Mouse (Mus musculus) CH12.LX (cell line): ENCODE results near the gene Klhdc4. TPM values are rescaled to one million over a fixed set of nuclear protein-coding genes. Genes with fewer than 3 reads are reported as not detected.

ENCODE experiments used
- DNase-seq: peaks from one replicate; pipeline ENCODE4 v3.0.0-alpha.2; 2013; ENCODE audit errors: extremely low read depth
- H3K27ac ChIP-seq: 2 replicates; pipeline ENCODE4 v1.5.1; 2012; ENCODE audit warnings: low read depth, mild to moderate bottlenecking, control low read depth, moderate library complexity; ENCODE audit not compliant: insufficient read depth
- H3K27me3 ChIP-seq: replicated peaks from 2 replicates; pipeline ENCODE3; 2012; ENCODE audit warnings: inconsistent platforms
- H3K36me3 ChIP-seq, 2 experiments: replicated peaks in 1 of 2; 2 replicates each; pipeline versions ENCODE3 to v1.6.1; 2012; ENCODE audit warnings: inconsistent platforms in 1 of 2, low read length in 1 of 2, mild to moderate bottlenecking in 1 of 2, mixed read lengths in 1 of 2, moderate library complexity in 1 of 2; ENCODE audit not compliant: control insufficient read depth in 1 of 2, insufficient read depth in 1 of 2
- H3K4me1 ChIP-seq, 2 experiments: 2 replicates each; pipeline ENCODE4 v1.6.1; 2012; ENCODE audit warnings: inconsistent platforms in 1 of 2, moderate library complexity in 1 of 2; ENCODE audit not compliant: insufficient read depth in 2 of 2, control insufficient read depth in 1 of 2
- H3K4me2 ChIP-seq: 2 replicates; pipeline ENCODE4 v1.6.1; 2012; ENCODE audit warnings: low read depth, mild to moderate bottlenecking, control low read depth; ENCODE audit not compliant: poor library complexity, insufficient read depth, severe bottlenecking
- H3K4me3 ChIP-seq, 3 experiments: fragments of 150-350 bp in 1 of 3; sonication (generic) in 1 of 3; replicated peaks in 1 of 3; 2 replicates each; pipeline versions ENCODE3 to v1.5.1; 2011 to 2012; ENCODE audit warnings: low read depth in 2 of 3, low read length in 2 of 3, mild to moderate bottlenecking in 2 of 3, moderate library complexity in 2 of 3, control low read depth in 1 of 3, improper control_type of control experiment in 1 of 3, inconsistent platforms in 1 of 3, mixed read lengths in 1 of 3; ENCODE audit not compliant: poor library complexity in 1 of 3
- H3K79me2 ChIP-seq: replicated peaks from 2 replicates; pipeline ENCODE4 v1.6.1; 2012; ENCODE audit warnings: mild to moderate bottlenecking, moderate library complexity; ENCODE audit not compliant: control insufficient read depth, poor library complexity, insufficient read depth, severe bottlenecking; ENCODE audit errors: extremely low read depth
- H3K9ac ChIP-seq: 2 replicates; pipeline ENCODE4 v1.6.1; 2012; ENCODE audit warnings: low read depth, mild to moderate bottlenecking, control low read depth, moderate library complexity; ENCODE audit not compliant: insufficient read depth
- H3K9me3 ChIP-seq: replicated peaks from 2 replicates; pipeline ENCODE3; 2012; ENCODE audit warnings: low read length, inconsistent platforms, mixed read lengths
- BHLHE40 ChIP-seq: IDR thresholded peaks from 2 replicates; pipeline ENCODE4 v1.6.1; 2011; ENCODE audit warnings: mild to moderate bottlenecking, low read depth, low read length, improper control_type of control experiment
- CHD1 ChIP-seq: IDR thresholded peaks from 2 replicates; pipeline ENCODE4 v1.6.1; 2012; ENCODE audit warnings: low read depth, low read length, improper control_type of control experiment, inconsistent platforms
- CHD2 ChIP-seq: IDR thresholded peaks from 2 replicates; pipeline ENCODE4 v1.6.1; 2011; ENCODE audit warnings: low read length, improper control_type of control experiment
- CTCF ChIP-seq, 2 experiments: IDR thresholded peaks in 1 of 2; conservative IDR thresholded peaks in 1 of 2; 2 replicates each; pipeline ENCODE4 v1.5.1; 2011 to 2012; ENCODE audit warnings: low read depth in 2 of 2, low read length in 2 of 2, improper control_type of control experiment in 1 of 2, inconsistent platforms in 1 of 2, mild to moderate bottlenecking in 1 of 2, moderate library complexity in 1 of 2
- E2F4 ChIP-seq: IDR thresholded peaks from 2 replicates; pipeline ENCODE4 v1.6.1; 2011; ENCODE audit warnings: low read depth, low read length, improper control_type of control experiment; ENCODE audit not compliant: insufficient replicate concordance
- ELF1 ChIP-seq: IDR thresholded peaks from 2 replicates; pipeline ENCODE4 v1.6.1; 2014; ENCODE audit warnings: low read depth, mild to moderate bottlenecking, inconsistent platforms, low read length, improper control_type of control experiment
- EP300 ChIP-seq: IDR thresholded peaks from 2 replicates; pipeline ENCODE4 v1.6.1; 2011; ENCODE audit warnings: low read length, improper control_type of control experiment
- ETS1 ChIP-seq: conservative IDR thresholded peaks from 2 replicates; pipeline ENCODE4 v1.6.1; 2012; ENCODE audit warnings: low read depth, mild to moderate bottlenecking, inconsistent platforms, low read length, improper control_type of control experiment, moderate library complexity
- IRF4 ChIP-seq: IDR thresholded peaks from 2 replicates; pipeline ENCODE4 v1.6.1; 2014; ENCODE audit warnings: low read depth, mild to moderate bottlenecking, inconsistent platforms, low read length, improper control_type of control experiment
- JUN ChIP-seq: IDR thresholded peaks from 2 replicates; pipeline ENCODE4 v1.6.1; 2011; ENCODE audit warnings: low read depth, mild to moderate bottlenecking, low read length, improper control_type of control experiment, moderate library complexity; ENCODE audit not compliant: insufficient read depth
- KAT2A ChIP-seq: IDR thresholded peaks from 2 replicates; pipeline ENCODE4 v1.6.1; 2012; ENCODE audit warnings: low read length, improper control_type of control experiment, inconsistent platforms; ENCODE audit not compliant: insufficient replicate concordance
- MAFK ChIP-seq: IDR thresholded peaks from 2 replicates; pipeline ENCODE4 v1.6.1; 2011; ENCODE audit warnings: low read length, improper control_type of control experiment; ENCODE audit not compliant: insufficient replicate concordance
- MAX ChIP-seq: IDR thresholded peaks from 2 replicates; pipeline ENCODE4 v1.6.1; 2011; ENCODE audit warnings: low read length, improper control_type of control experiment
- MAZ ChIP-seq: IDR thresholded peaks from 2 replicates; pipeline ENCODE4 v1.6.1; 2012; ENCODE audit warnings: low read depth, mild to moderate bottlenecking, inconsistent platforms, low read length, improper control_type of control experiment, moderate library complexity
- MYC ChIP-seq: IDR thresholded peaks from 2 replicates; pipeline ENCODE4 v1.6.1; 2011; ENCODE audit warnings: low read depth, mild to moderate bottlenecking, improper control_type of control experiment, low read length
- NELFE ChIP-seq: IDR thresholded peaks from 2 replicates; pipeline ENCODE4 v1.6.1; 2011; ENCODE audit warnings: low read depth, low read length, improper control_type of control experiment
- NRF1 ChIP-seq: IDR thresholded peaks from 2 replicates; pipeline ENCODE4 v1.6.1; 2014; ENCODE audit warnings: low read depth, mild to moderate bottlenecking, inconsistent platforms, low read length, improper control_type of control experiment, moderate library complexity
- POLR2A ChIP-seq: IDR thresholded peaks from 2 replicates; pipeline ENCODE4 v1.6.1; 2011; ENCODE audit warnings: low read depth, mild to moderate bottlenecking, improper control_type of control experiment, low read length
- POLR2AphosphoS2 ChIP-seq: IDR thresholded peaks from 2 replicates; pipeline ENCODE4 v1.6.1; 2011; ENCODE audit warnings: low read depth, low read length, improper control_type of control experiment
- RAD21 ChIP-seq: IDR thresholded peaks from 2 replicates; pipeline ENCODE4 v1.6.1; 2011; ENCODE audit warnings: low read depth, mild to moderate bottlenecking, low read length, improper control_type of control experiment, moderate library complexity
- RCOR1 ChIP-seq: conservative IDR thresholded peaks from 2 replicates; pipeline ENCODE4 v1.6.1; 2012; ENCODE audit warnings: low read depth, mild to moderate bottlenecking, inconsistent platforms, low read length, improper control_type of control experiment
- SIN3A ChIP-seq: IDR thresholded peaks from 2 replicates; pipeline ENCODE4 v1.6.1; 2012; ENCODE audit warnings: low read length, improper control_type of control experiment, inconsistent platforms
- SMC3 ChIP-seq: IDR thresholded peaks from 2 replicates; pipeline ENCODE4 v1.6.1; 2011; ENCODE audit warnings: low read depth, low read length, improper control_type of control experiment
- TBP ChIP-seq: conservative IDR thresholded peaks from 2 replicates; pipeline ENCODE4 v1.6.1; 2011; ENCODE audit warnings: low read depth, low read length, improper control_type of control experiment
- TCF12 ChIP-seq: IDR thresholded peaks from 2 replicates; pipeline ENCODE4 v1.6.1; 2014; ENCODE audit warnings: low read depth, mild to moderate bottlenecking, inconsistent platforms, low read length, improper control_type of control experiment
- UBTF ChIP-seq: IDR thresholded peaks from 2 replicates; pipeline ENCODE4 v1.6.1; 2012; ENCODE audit warnings: low read depth, mild to moderate bottlenecking, inconsistent platforms, low read length, improper control_type of control experiment, moderate library complexity
- USF1 ChIP-seq: IDR thresholded peaks from 2 replicates; pipeline ENCODE4 v1.6.1; 2014; ENCODE audit warnings: low read depth, mild to moderate bottlenecking, inconsistent platforms, low read length, improper control_type of control experiment
- USF2 ChIP-seq: conservative IDR thresholded peaks from 2 replicates; pipeline ENCODE4 v1.6.1; 2011; ENCODE audit warnings: low read depth, low read length, improper control_type of control experiment
- ZC3H11A ChIP-seq: IDR thresholded peaks from 2 replicates; pipeline ENCODE4 v1.6.1; 2012; ENCODE audit warnings: low read depth, mild to moderate bottlenecking, inconsistent platforms, low read length, improper control_type of control experiment
- ZKSCAN1 ChIP-seq: IDR thresholded peaks from 2 replicates; pipeline ENCODE4 v1.6.1; 2012; ENCODE audit warnings: low read depth, inconsistent platforms, low read length, improper control_type of control experiment, borderline replicate concordance
- ZNF384 ChIP-seq: IDR thresholded peaks from 2 replicates; pipeline ENCODE4 v1.6.1; 2012; ENCODE audit warnings: low read depth, low read length, improper control_type of control experiment, inconsistent platforms
- dilution Hi-C: fragments of 300-500 bp; cut with MboI; formaldehyde crosslinking; loops from 2 replicates; pipeline ENCODE4 v1.14.3; 2020; ENCODE audit warnings: low sequenced_read_pairs; ENCODE audit not compliant: extremely low pct_unique_long_range_greater_than_20kb, extremely low pct_ligation_motif_present
- in situ Hi-C: fragments of 300-500 bp; cut with MboI; formaldehyde crosslinking; loops from 3 replicates; pipeline ENCODE4 v1.14.3; 2019; ENCODE audit warnings: low sequenced_read_pairs, low pct_ligation_motif_present, low pct_unique_long_range_greater_than_20kb, mixed read lengths
- polyA plus RNA-seq: library from polyadenylated mRNA; unstranded; fragments of >175 nt; gene quantifications from 2 replicates; pipeline ENCODE4 v1.2.1, GENCODE M21; 2012; ENCODE audit warnings: low read depth; ENCODE audit not compliant: insufficient read length
- total RNA-seq, 2 experiments: library from RNA; depleted of rRNA; stranded (reverse); fragments of 300-350 nt in 1 of 2; fragments of >200 nt in 1 of 2; gene quantifications; 2 replicates each; pipeline ENCODE4 v1.2.3; 2012 to 2014

Klhdc4 gene
- total and polyA plus RNA-seq, 3 experiments = 35.5 to 54.3 (median 51.5) TPM

- no peak overlapping the region for H3K4me3 ChIP-seq
- TF ChIP-seq E2F4 (no peak), JUN (no peak), TBP (no peak), EP300 (no peak), CTCF (conservative IDR thresholded peaks at IDR 0.05 in 1 of 2, IDR thresholded peaks at IDR 0.05 in 1 of 2; ENCODE audit: low read depth in 2 of 2, low read length in 2 of 2) (no peak), POLR2AphosphoS2 (no peak), IRF4 (no peak), USF2 (no peak), NELFE (no peak), CHD1 (no peak), CHD2 (no peak), SIN3A (no peak), ETS1 (no peak), MAZ (no peak), UBTF (no peak)
- H3K4me1 ChIP-seq = peaks cover 0 to 7% of the 10 kb centered on the region in 2 experiments; a peak in 2 of 4 replicates
- H3K27me3 ChIP-seq = peaks cover 97% of the 10 kb centered on the region
- no peaks in the 10 kb centered on the region for H3K79me2 ChIP-seq
- H3K9me3 ChIP-seq = peaks cover 6% of the 10 kb centered on the region
- H3K4me2 ChIP-seq = no peak overlapping the region
- dilution Hi-C loops = no loop called here
- in situ Hi-C loops = no loop called here
- DNase-seq = no peak
- H3K9ac ChIP-seq = no peak overlapping the region
- H3K27ac ChIP-seq = no peak overlapping the region
- H3K36me3 ChIP-seq = no peaks in the 10 kb centered on the region
Measured at GRCm38 (mm10) chr8:121758470-121758869, 70.9 kb downstream of the Klhdc4 start.

- dilution Hi-C loops (no loop called here), in situ Hi-C loops (loop anchor here (5.0 kb wide), 1 partner anchor 54 kb away; no protein-coding TSS in a partner anchor)
- Histone ChIP-seq H3K79me2 (no peaks in the 10 kb centered on the region), H3K36me3 (no peaks in the 10 kb centered on the region), H3K9ac (no peak overlapping the region), H3K4me2 (no peak overlapping the region), H3K9me3 (peaks cover 24% of the 10 kb centered on the region), H3K4me3 (no peak overlapping the region), H3K27ac (no peak overlapping the region), H3K27me3 (peaks cover 67% of the 10 kb centered on the region), H3K4me1 (peaks cover 0 to 7% of the 10 kb centered on the region in 2 experiments; a peak in 2 of 4 replicates)
- peak; percentile 86 for DNase-seq
- TF ChIP-seq MAZ (no peak), USF1 (no peak), NRF1 (no peak), POLR2A (no peak), CHD1 (no peak), RAD21 (peak; percentile 56), NELFE (peak; percentile 56; the same call in 1 of the 2 replicates), TBP (0 out of 2 replicates have a peak, but pooled peaks have one; percentile 16), ZNF384 (no peak), ZKSCAN1 (no peak), ELF1 (no peak), CHD2 (no peak), MAFK (no peak), CTCF (conservative IDR thresholded peaks at IDR 0.05 in 1 of 2, IDR thresholded peaks at IDR 0.05 in 1 of 2; ENCODE audit: low read depth in 2 of 2, low read length in 2 of 2) (peak; percentile 97 to 99), JUN (no peak), BHLHE40 (peak; percentile 50; the same call in 1 of the 2 replicates), MYC (peak; percentile 53; the same call in 1 of the 2 replicates), RCOR1 (no peak), MAX (no peak), SIN3A (no peak), SMC3 (peak; percentile 96), ZC3H11A (no peak), TCF12 (peak; percentile 66; the same call in 1 of the 2 replicates), E2F4 (no peak), ETS1 (no peak), IRF4 (no peak), KAT2A (no peak), POLR2AphosphoS2 (no peak)
Measured at GRCm38 (mm10) chr8:121751407-121751806, 78.0 kb downstream of the Klhdc4 start.
